Mouse (Mus musculus) thymus, adult 2 months (tissue): ENCODE measurements around the gene Shisa8. TPM values are rescaled to one million over a fixed set of nuclear protein-coding genes. Genes with fewer than 3 reads are reported as not detected.

Experiments
- DNase-seq: peaks from one replicate; pipeline ENCODE4 v3.0.0; 2021
- H3K27ac ChIP-seq: fragments of 200-500 bp; 2 replicates; pipeline ENCODE4 v1.5.1; 2012; ENCODE audit warnings: low read length, control low read depth; ENCODE audit not compliant: control insufficient read depth, insufficient read depth
- H3K27me3 ChIP-seq: fragments of 200-500 bp; 2 replicates; pipeline ENCODE4 v1.6.1; 2012; ENCODE audit warnings: mild to moderate bottlenecking, low read length, moderate library complexity, mixed read lengths; ENCODE audit not compliant: control insufficient read depth, insufficient read depth
- H3K36me3 ChIP-seq: fragments of 200-500 bp; 2 replicates; pipeline ENCODE4 v1.6.1; 2012; ENCODE audit warnings: mild to moderate bottlenecking, low read length, moderate library complexity; ENCODE audit not compliant: control insufficient read depth, insufficient read depth
- H3K4me1 ChIP-seq: fragments of 200-500 bp; replicated peaks from 2 replicates; pipeline ENCODE4 v1.6.1; 2012; ENCODE audit warnings: low read length; ENCODE audit not compliant: control insufficient read depth, insufficient read depth
- H3K4me3 ChIP-seq: fragments of 200-500 bp; 2 replicates; pipeline ENCODE4 v1.5.1; 2012; ENCODE audit warnings: mild to moderate bottlenecking, low read length, control low read depth, moderate library complexity; ENCODE audit not compliant: control insufficient read depth, insufficient read depth
- CTCF ChIP-seq: fragments of 200-500 bp; IDR thresholded peaks from 2 replicates; pipeline ENCODE4 v1.5.1; 2012; ENCODE audit warnings: mild to moderate bottlenecking, control low read depth, low read length, moderate library complexity, borderline replicate concordance; ENCODE audit not compliant: control insufficient read depth, poor library complexity, insufficient read depth; ENCODE audit errors: extremely low read depth
- POLR2A ChIP-seq: fragments of 200-500 bp; IDR thresholded peaks from 2 replicates; pipeline ENCODE4 v1.6.1; 2012; ENCODE audit warnings: mild to moderate bottlenecking, low read length, control low read depth, moderate library complexity; ENCODE audit not compliant: control insufficient read depth, poor library complexity, insufficient read depth; ENCODE audit errors: extremely low read depth
- WGBS: fragments of 180-500 bp; shearing (Covaris S2); methylation state at CpG from one replicate; pipeline ENCODE4 v1.1.7; 2018; 5-methylcytosine and 5-hydroxymethylcytosine counted together
- polyA plus RNA-seq: library from polyadenylated mRNA; depleted of rRNA; stranded (reverse); fragments of >200 nt; gene quantifications from 2 replicates; pipeline ENCODE4 v1.2.3, GENCODE M21; 2012

The Shisa8 gene
- polyA plus RNA-seq, 1 experiment: 0.93 TPM

GRCm38 (mm10) chr15:82208307-82208706 lies 4.3 kb downstream of the Shisa8 start:
- 91% methylated on average over 8 of the region's 8 CpGs for WGBS
- H3K4me1 ChIP-seq: peaks cover 7% of the 10 kb centered on the region; the same call in 1 of the 2 replicates
- TF ChIP-seq CTCF (no peak), POLR2A (no peak)
- DNase-seq: no peak
- peaks cover 10% of the 10 kb centered on the region; the same call in 1 of the 2 replicates for H3K27me3 ChIP-seq
- peaks cover 13% of the 10 kb centered on the region; the same call in 1 of the 2 replicates for H3K36me3 ChIP-seq
- no peak overlapping the region for H3K27ac ChIP-seq
- no peak overlapping the region for H3K4me3 ChIP-seq

- H3K4me3 ChIP-seq: no peak overlapping the region
- peaks cover 10% of the 10 kb centered on the region; the same call in 1 of the 2 replicates for H3K27me3 ChIP-seq
- TF ChIP-seq POLR2A (no peak), CTCF (no peak)
- H3K27ac ChIP-seq: no peak overlapping the region
- WGBS: 93% methylated on average over 30 of the region's 30 CpGs
- H3K4me1 ChIP-seq: peaks cover 7% of the 10 kb centered on the region; the same call in 1 of the 2 replicates
- H3K36me3 ChIP-seq: peaks cover 16% of the 10 kb centered on the region; the same call in 1 of the 2 replicates
- DNase-seq: no peak
These were observed 5.0 kb downstream of the Shisa8 start for GRCm38 (mm10) chr15:82207504-82208219.

GRCm38 (mm10) chr15:82207105-82207459 lies 5.5 kb downstream of the Shisa8 start:
- no peak for DNase-seq
- H3K27me3 ChIP-seq: peaks cover 7% of the 10 kb centered on the region; the same call in 1 of the 2 replicates
- peaks cover 16% of the 10 kb centered on the region; the same call in 1 of the 2 replicates for H3K36me3 ChIP-seq
- TF ChIP-seq POLR2A: no peak
- no peak for TF ChIP-seq CTCF
- 93% methylated on average over 34 of the region's 34 CpGs for WGBS
- no peak overlapping the region for H3K4me3 ChIP-seq
- H3K27ac ChIP-seq: no peak overlapping the region
- peaks cover 5% of the 10 kb centered on the region; the same call in 1 of the 2 replicates for H3K4me1 ChIP-seq

- Histone ChIP-seq H3K27ac (no peak overlapping the region), H3K36me3 (peaks cover 16% of the 10 kb centered on the region; the same call in 1 of the 2 replicates), H3K4me3 (no peak overlapping the region), H3K4me1 (no peaks in the 10 kb centered on the region), H3K27me3 (peaks cover 7% of the 10 kb centered on the region; the same call in 1 of the 2 replicates)
- 91% methylated on average over 9 of the region's 9 CpGs for WGBS
- no peak for DNase-seq
- TF ChIP-seq CTCF (no peak), POLR2A (no peak)
These were observed 6.1 kb downstream of the Shisa8 start for GRCm38 (mm10) chr15:82206365-82207104.

GRCm38 (mm10) chr15:82204680-82205371 lies 7.8 kb downstream of the Shisa8 start:
- H3K27ac ChIP-seq: no peak overlapping the region
- no peak overlapping the region for H3K4me3 ChIP-seq
- H3K4me1 ChIP-seq: no peaks in the 10 kb centered on the region
- H3K36me3 ChIP-seq: peaks cover 26% of the 10 kb centered on the region
- no peak for DNase-seq
- WGBS: 85% methylated on average over 10 of the region's 10 CpGs
- H3K27me3 ChIP-seq: no peaks in the 10 kb centered on the region
- TF ChIP-seq POLR2A (no peak), CTCF (no peak)

- H3K4me1 ChIP-seq: no peaks in the 10 kb centered on the region
- DNase-seq: no peak
- H3K36me3 ChIP-seq: peaks cover 36% of the 10 kb centered on the region
- no peak overlapping the region for H3K27ac ChIP-seq
- H3K27me3 ChIP-seq: no peaks in the 10 kb centered on the region
- no peak overlapping the region for H3K4me3 ChIP-seq
- TF ChIP-seq CTCF (no peak), POLR2A (no peak)
- 95% methylated on average over 20 of the region's 20 CpGs for WGBS
These were observed 8.8 kb downstream of the Shisa8 start for GRCm38 (mm10) chr15:82203611-82204351.
